In the genomic region with DNA sequence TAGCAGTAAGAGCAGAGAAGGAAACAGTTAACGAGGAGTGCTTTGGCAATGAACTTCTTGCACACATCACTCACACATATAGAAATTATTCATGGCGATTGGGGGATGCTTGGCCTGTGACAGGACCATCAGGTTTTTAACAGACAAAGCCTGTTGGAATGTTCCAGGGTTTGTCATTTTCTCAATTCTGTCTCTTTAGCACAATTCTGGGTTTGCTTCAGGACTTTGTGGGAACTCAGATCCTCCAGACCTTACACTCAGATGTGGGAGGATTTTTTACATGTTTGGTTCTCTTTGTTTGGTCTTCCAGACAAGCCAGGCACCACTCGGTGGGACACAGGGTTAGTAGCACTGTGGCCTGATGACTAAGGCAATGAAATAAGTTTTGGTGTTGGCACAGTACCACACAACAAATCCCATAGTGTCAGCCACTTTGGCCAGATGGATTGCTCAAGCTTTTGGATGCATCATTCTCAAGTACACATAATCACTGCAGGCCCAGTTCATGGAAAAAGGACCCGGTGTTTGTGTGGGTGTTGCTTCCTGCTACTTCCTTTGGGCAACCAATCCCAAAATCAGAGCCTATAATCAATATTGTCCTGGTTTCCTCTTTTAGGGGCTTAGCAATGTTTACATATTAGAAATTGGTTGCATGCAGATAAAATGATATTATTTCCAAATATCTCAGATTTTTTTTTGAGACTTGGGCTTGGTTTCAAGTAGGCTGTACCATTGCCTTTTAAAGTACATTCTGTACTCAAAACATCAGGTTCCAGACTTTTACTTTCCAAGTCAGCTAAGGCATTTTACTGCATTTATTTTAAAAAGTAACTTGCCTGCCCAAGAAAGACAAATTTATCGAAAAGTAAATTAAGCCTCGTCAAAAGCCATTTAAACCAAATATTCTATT, we compare ENCODE assay signal across 13 mouse cellular contexts.
DNase-seq lines count a peak whose midpoint lies in the region; ATAC-seq and TF ChIP-seq lines count a peak whose summit lies in the region.
"Had no signal": no experiment of that assay in that cellular context is flagged by ENCODE, and none has a peak within 500 bp of the region (broad histone marks: within the 10 kb centered on the region; RNA-seq: fewer than 3 reads in every experiment).

No protein-coding gene starts in this region.

- H3K9me3 ChIP-seq in lung, postnatal 0 days (ENCODE audit: low read length): no peaks in the 10 kb centered on the region
- no peaks in the 10 kb centered on the region for H3K9me3 ChIP-seq in midbrain, embryonic 11.5 days (ENCODE audit: control insufficient read depth, low read length)
- H3K9me3 ChIP-seq: forebrain, embryonic 10.5 days had no signal

- ATAC-seq in lung, postnatal 0 days: peak; percentile 89
- no peak for ATAC-seq in midbrain, embryonic 11.5 days (ENCODE audit: low FRiP score)
- ATAC-seq: hindbrain, postnatal 0 days had no signal

- peak; percentile 66 to 81 for DNase-seq in heart, adult 18-20 months
- no peak for DNase-seq in heart, postnatal 4 days
- DNase-seq in NIH3T3 (ENCODE audit: low read depth): peak; percentile 38
- DNase-seq in lung, postnatal 0 days (ENCODE audit: low spot score): peak; percentile 83
- DNase-seq in embryo, embryonic 9.5 days (ENCODE audit: extremely low spot score): no peak
- DNase-seq in midbrain, embryonic 11.5 days (ENCODE audit: low spot score, missing footprints): no peak
- DNase-seq in kidney, postnatal 25 days: no peak
- DNase-seq: cerebellum, adult 2 months; layer of hippocampus, postnatal 36 days; thymus, adult 18-20 months had no signal

- no peaks in the 10 kb centered on the region for H3K36me3 ChIP-seq in lung, postnatal 0 days (ENCODE audit: insufficient read depth, low read length)
- no peaks in the 10 kb centered on the region for H3K36me3 ChIP-seq in midbrain, embryonic 11.5 days (ENCODE audit: control insufficient read depth, insufficient read depth, low read length)
- H3K36me3 ChIP-seq: forebrain, embryonic 10.5 days had no signal

- peak; percentile 51 for TF ChIP-seq EP300 in lung, postnatal 0 days (IDR thresholded peaks at IDR 0.05)

- TF ChIP-seq CTCF in lung, postnatal 0 days (IDR thresholded peaks at IDR 0.05): no peak

- no peak overlapping the region for H3K4me3 ChIP-seq in brown adipose tissue, adult 24 weeks (ENCODE audit: insufficient read depth, low read depth, low read length)
- H3K4me3 ChIP-seq in lung, postnatal 0 days (ENCODE audit: low read depth, low read length): no peak overlapping the region
- no peak overlapping the region for H3K4me3 ChIP-seq in midbrain, embryonic 11.5 days (ENCODE audit: low read depth, low read length)
- H3K4me3 ChIP-seq: forebrain, embryonic 10.5 days had no signal

- H3K4me1 ChIP-seq in brown adipose tissue, adult 24 weeks (ENCODE audit: control insufficient read depth, insufficient read depth, insufficient read length, low read length): no peaks in the 10 kb centered on the region; the same call in 1 of the 2 replicates
- no peaks in the 10 kb centered on the region for H3K4me1 ChIP-seq in lung, postnatal 0 days (ENCODE audit: insufficient read depth, low read depth, low read length)
- no peaks in the 10 kb centered on the region for H3K4me1 ChIP-seq in midbrain, embryonic 11.5 days (ENCODE audit: control insufficient read depth, insufficient read depth, low read length)
- H3K4me1 ChIP-seq: forebrain, embryonic 10.5 days had no signal

- no peak overlapping the region for H3K9ac ChIP-seq in lung, postnatal 0 days (replicated peaks; ENCODE audit: low read depth)
- H3K9ac ChIP-seq in midbrain, embryonic 11.5 days (ENCODE audit: low read length): no peak overlapping the region

- WGBS in lung, postnatal 0 days: 50% methylated on average over 6 of the region's 6 CpGs
- 89% methylated on average over 6 of the region's 6 CpGs for WGBS in midbrain, embryonic 11.5 days

- no peaks in the 10 kb centered on the region for H3K27me3 ChIP-seq in lung, postnatal 0 days (replicated peaks; ENCODE audit: insufficient read depth, low read length)
- no peaks in the 10 kb centered on the region for H3K27me3 ChIP-seq in midbrain, embryonic 11.5 days (ENCODE audit: control insufficient read depth, insufficient read depth, low read length)

- H3K4me2 ChIP-seq in lung, postnatal 0 days (replicated peaks; ENCODE audit: low read depth, low read length): no peak overlapping the region
- no peak overlapping the region for H3K4me2 ChIP-seq in midbrain, embryonic 11.5 days

- H3K27ac ChIP-seq in brown adipose tissue, adult 24 weeks (replicated peaks; ENCODE audit: low read depth, low read length): peak overlapping the region; percentile 85
- H3K27ac ChIP-seq in lung, postnatal 0 days (ENCODE audit: low read length): peak overlapping the region; percentile 78
- no peak overlapping the region for H3K27ac ChIP-seq in midbrain, embryonic 11.5 days (ENCODE audit: low read depth, low read length)
- H3K27ac ChIP-seq: forebrain, embryonic 10.5 days; hindbrain, postnatal 0 days had no signal

Comparison
In these comparisons a context has a peak if more than half of its experiments do, and no peak if none do; other contexts are left out.
1. DNase-seq: peak in heart, adult 18-20 months (2 of 2), NIH3T3 (single experiment) and lung, postnatal 0 days (single experiment); none in heart, postnatal 4 days (single experiment), embryo, embryonic 9.5 days (single experiment), midbrain, embryonic 11.5 days (single experiment) and kidney, postnatal 25 days (0 of 2).